Mouse (Mus musculus) frontal cortex, adult (tissue): ENCODE measurements at regions not wholly inside any gene's neighbourhood (a gene's known extent, or its start where the extent isn't known, plus 50 kb on each side); places are given as distances from the start of the nearest gene placed in this dataset.
"Not testable (repeated sequence)": the region's sequence is repeated elsewhere in the genome, so short reads cannot be mapped to it uniquely, and the experiment has no call there.

Experiments used
- ATAC-seq: cut with Nextera tagmentation; 2 replicates; pipeline ENCODE4 v1.9.2; 2017; ENCODE audit warnings: mild to moderate bottlenecking, moderate library complexity, mixed read lengths; ENCODE audit not compliant: low TSS enrichment

- ATAC-seq, result no peak
These were observed 277.9 kb downstream of the Hace1 start for GRCm38 (mm10) chr10:45855514-45855913.

GRCm38 (mm10) chr10:45859137-45859536, 281.5 kb downstream of the Hace1 start:
- ATAC-seq, result no peak

GRCm38 (mm10) chr10:45859909-45860308, 282.3 kb downstream of the Hace1 start:
- ATAC-seq, result no peak

- ATAC-seq, result no peak
These were observed 283.1 kb downstream of the Hace1 start for GRCm38 (mm10) chr10:45860696-45861095.

GRCm38 (mm10) chr10:45865793-45866192, 288.2 kb downstream of the Hace1 start:
- ATAC-seq, result no peak

GRCm38 (mm10) chr10:45866860-45867259, 289.2 kb downstream of the Hace1 start:
- ATAC-seq, result no peak

- ATAC-seq, result peak; percentile 73
These were observed 293.4 kb downstream of the Hace1 start for GRCm38 (mm10) chr10:45871028-45871427.

GRCm38 (mm10) chr10:45872007-45872890, 294.6 kb downstream of the Hace1 start:
- no peak for ATAC-seq

- ATAC-seq, result no peak
These were observed 296.5 kb downstream of the Hace1 start for GRCm38 (mm10) chr10:45873805-45874780.

- not testable (repeated sequence) for ATAC-seq
These were observed 297.7 kb downstream of the Hace1 start for GRCm38 (mm10) chr10:45875287-45875686.

GRCm38 (mm10) chr10:45883745-45884144, 306.1 kb downstream of the Hace1 start:
- no peak for ATAC-seq

GRCm38 (mm10) chr10:45886636-45887035, 309.0 kb downstream of the Hace1 start:
- no peak for ATAC-seq

- ATAC-seq, result peak; percentile 62
These were observed 311.2 kb downstream of the Hace1 start for GRCm38 (mm10) chr10:45888835-45889234.

- no peak for ATAC-seq
These were observed 311.8 kb downstream of the Hace1 start for GRCm38 (mm10) chr10:45889381-45889951.

- ATAC-seq, result no peak
These were observed 312.5 kb downstream of the Hace1 start for GRCm38 (mm10) chr10:45890088-45890626.

GRCm38 (mm10) chr10:45892464-45892863, 314.8 kb downstream of the Hace1 start:
- no peak for ATAC-seq

- no peak for ATAC-seq
These were observed 316.5 kb downstream of the Hace1 start for GRCm38 (mm10) chr10:45893894-45894831.

GRCm38 (mm10) chr10:45916928-45917327, 339.3 kb downstream of the Hace1 start:
- peak; percentile 83 for ATAC-seq

- no peak for ATAC-seq
These were observed 348.1 kb downstream of the Hace1 start for GRCm38 (mm10) chr10:45925746-45926145.

GRCm38 (mm10) chr10:45933631-45934310, 356.1 kb downstream of the Hace1 start:
- ATAC-seq, result no peak
